Mouse (Mus musculus) olfactory bulb, adult 2 months (tissue): ENCODE data around the gene Atf7.

Experiments used
- CTCF ChIP-seq: fragments of 200-500 bp; IDR thresholded peaks from 2 replicates; pipeline ENCODE4 v1.5.1; 2012; ENCODE audit warnings: low read depth, mild to moderate bottlenecking, low read length, moderate library complexity; ENCODE audit not compliant: insufficient read depth
- POLR2A ChIP-seq: fragments of 200-500 bp; IDR thresholded peaks from 2 replicates; pipeline ENCODE4 v1.6.1; 2012; ENCODE audit warnings: mild to moderate bottlenecking, low read depth, low read length, moderate library complexity; ENCODE audit not compliant: insufficient read depth

DNA sequence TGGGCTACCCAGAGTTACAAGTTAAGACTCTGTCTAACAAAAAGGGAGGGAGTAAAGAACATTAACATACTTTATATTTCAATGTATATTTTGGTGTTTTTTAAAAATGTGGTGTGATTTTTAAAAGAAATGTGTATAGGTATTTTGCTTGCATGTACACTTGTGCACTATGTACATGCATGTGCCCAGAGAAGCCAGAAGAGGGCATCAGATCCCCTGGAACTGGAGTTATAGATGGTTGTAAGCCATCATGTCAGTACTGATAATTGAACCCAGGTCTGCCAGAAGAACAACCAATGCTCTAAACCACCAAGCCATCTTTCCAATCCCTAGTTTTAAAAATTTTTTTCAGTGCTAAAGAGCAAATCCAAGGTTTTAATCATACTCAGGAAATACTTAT, 12.3 kb downstream of the Atf7 start:
- no peak for TF ChIP-seq POLR2A
- TF ChIP-seq CTCF: no peak
